Mouse (Mus musculus) hindbrain, embryonic 11.5 days (tissue): ENCODE results near the gene Hist4h4. TPM values are rescaled to one million over a fixed set of nuclear protein-coding genes. Genes with fewer than 3 reads are reported as not detected.

Experiments used
- polyA plus RNA-seq: library from polyadenylated mRNA; unstranded; fragments of >200 nt; fragmentation: Nextera tagmentation; extraction: Ambion mirVana; gene quantifications from 2 replicates; pipeline ENCODE4 v1.2.1, GENCODE M21; 2014

Hist4h4 gene
- polyA plus RNA-seq, 1 experiment from 2014 or later: 0.69 TPM

Other genes starting within 250 kb of the Hist4h4 start
- 2.2 and 2.6 TPM in 2 replicates for gene Plbd1, start 142.5 kb downstream of the Hist4h4 start, polyA plus RNA-seq
- gene Gucy2c, start 22.6 kb downstream of the Hist4h4 start, polyA plus RNA-seq: 0.24 TPM in 1 of 2 replicates, not detected in the other
- 100 and 105 TPM in 2 replicates for gene H2afj, start 3.8 kb upstream of the Hist4h4 start, polyA plus RNA-seq
- 0.90 and 2.3 TPM in 2 replicates for gene BC049715, start 23.2 kb upstream of the Hist4h4 start, polyA plus RNA-seq
- gene Wbp11, start 23.8 kb upstream of the Hist4h4 start, polyA plus RNA-seq: 116 and 130 TPM in 2 replicates
- 0.63 TPM in 1 of 2 replicates, not detected in the other for gene Smco3, start 31.0 kb upstream of the Hist4h4 start, polyA plus RNA-seq
- gene Art4, start 53.3 kb upstream of the Hist4h4 start, polyA plus RNA-seq: 0.52 and 0.90 TPM in 2 replicates
- 4.7 and 8.3 TPM in 2 replicates for gene Mgp, start 71.4 kb upstream of the Hist4h4 start, polyA plus RNA-seq
- 0.34 TPM in 1 of 2 replicates, not detected in the other for gene Erp27, start 117.8 kb upstream of the Hist4h4 start, polyA plus RNA-seq
- not detected in 2 replicates for gene Pde6h, start 119.4 kb upstream of the Hist4h4 start, polyA plus RNA-seq
- 34.2 and 37.3 TPM in 2 replicates for gene Arhgdib, start 137.5 kb upstream of the Hist4h4 start, polyA plus RNA-seq